Mouse (Mus musculus): ENCODE measurements around the gene Cyp2a5. TPM values are rescaled to one million over a fixed set of nuclear protein-coding genes. Genes with fewer than 3 reads are reported as not detected.

Gene Cyp2a5
- polyA plus RNA-seq, 1 experiment from 2014 or later = 0.28 TPM

Other genes with a start within 250 kb of the Cyp2a5 start
- gene Vmn1r185, start 216.8 kb upstream of the Cyp2a5 start, polyA plus RNA-seq (2015; fragmentation: Nextera tagmentation; extraction: Ambion mirVana) = not detected in 2 replicates
- gene Cyp2b23, start 148.9 kb upstream of the Cyp2a5 start, polyA plus RNA-seq (2015; fragmentation: Nextera tagmentation; extraction: Ambion mirVana) = not detected in 2 replicates
- gene Cyp2b19, start 78.2 kb upstream of the Cyp2a5 start, polyA plus RNA-seq (2015; fragmentation: Nextera tagmentation; extraction: Ambion mirVana) = 0.36 and 0.52 TPM in 2 replicates
- gene Cyp2g1, start 26.4 kb upstream of the Cyp2a5 start, polyA plus RNA-seq (2015; fragmentation: Nextera tagmentation; extraction: Ambion mirVana) = not detected in 2 replicates
- gene Cyp2a22, start 104.1 kb downstream of the Cyp2a5 start, polyA plus RNA-seq (2015; fragmentation: Nextera tagmentation; extraction: Ambion mirVana) = not detected in 2 replicates
- gene Cyp2a12, start 193.8 kb downstream of the Cyp2a5 start, polyA plus RNA-seq (2015; fragmentation: Nextera tagmentation; extraction: Ambion mirVana) = not detected in 2 replicates